Mouse (Mus musculus) midbrain, embryonic 15.5 days (tissue): ENCODE measurements at regions not wholly inside any gene's neighbourhood (a gene's known extent, or its start where the extent isn't known, plus 50 kb on each side); places are given as distances from the start of the nearest gene placed in this dataset.
"Not testable (repeated sequence)": the region's sequence is repeated elsewhere in the genome, so short reads cannot be mapped to it uniquely, and the experiment has no call there.

Source experiments
- ATAC-seq: fragments of 200-750 bp; cut with Nextera tagmentation; replicated peaks from 2 replicates; pipeline ENCODE4 v1.8.0; 2017; ENCODE audit warnings: moderate TSS enrichment
- H3K27ac ChIP-seq: fragments of 300-500 bp; sonication (generic); 2 replicates; pipeline ENCODE4 v1.5.1; 2015; ENCODE audit warnings: mild to moderate bottlenecking, inconsistent platforms
- H3K27me3 ChIP-seq: fragments of 300-500 bp; sonication (generic); replicated peaks from 2 replicates; pipeline ENCODE4 v1.6.1; 2015; ENCODE audit warnings: inconsistent platforms
- H3K36me3 ChIP-seq: fragments of 300-500 bp; sonication (generic); replicated peaks from 2 replicates; pipeline ENCODE4 v1.6.1; 2015; ENCODE audit warnings: inconsistent platforms
- H3K4me1 ChIP-seq: fragments of 300-500 bp; sonication (generic); 2 replicates; pipeline ENCODE4 v1.6.1; 2015; ENCODE audit warnings: inconsistent platforms
- H3K4me2 ChIP-seq: fragments of 300-500 bp; sonication (generic); 2 replicates; pipeline ENCODE4 v1.6.1; 2015; ENCODE audit warnings: inconsistent platforms, mild to moderate bottlenecking, moderate library complexity
- H3K4me3 ChIP-seq: fragments of 300-500 bp; sonication (generic); 2 replicates; pipeline ENCODE4 v1.5.1; 2015; ENCODE audit warnings: mild to moderate bottlenecking, inconsistent platforms
- H3K9ac ChIP-seq: fragments of 300-500 bp; sonication (generic); 2 replicates; pipeline ENCODE4 v1.6.1; 2015; ENCODE audit warnings: mild to moderate bottlenecking, inconsistent platforms
- H3K9me3 ChIP-seq: fragments of 300-500 bp; sonication (generic); 2 replicates; pipeline ENCODE4 v1.6.1; 2016; ENCODE audit warnings: inconsistent platforms
- WGBS: fragments of 180-500 bp; shearing (Covaris S2); methylation state at CpG from one replicate; pipeline ENCODE4 v1.1.7; 2015; ENCODE audit warnings: mixed read lengths; 5-methylcytosine and 5-hydroxymethylcytosine counted together

- 90% methylated on average over 5 of the region's 5 CpGs for WGBS
- Histone ChIP-seq H3K4me2 (no peak overlapping the region), H3K4me1 (no peaks in the 10 kb centered on the region), H3K4me3 (no peak overlapping the region), H3K27ac (no peak overlapping the region), H3K9me3 (no peaks in the 10 kb centered on the region), H3K27me3 (no peaks in the 10 kb centered on the region), H3K9ac (no peak overlapping the region), H3K36me3 (no peaks in the 10 kb centered on the region)
- ATAC-seq, result no peak
Measured at GRCm38 (mm10) chr15:5708454-5708853, 464.5 kb upstream of the Ptger4 start.

- H3K27ac ChIP-seq, result no peak overlapping the region
- no peak for ATAC-seq
- no peak overlapping the region for H3K9ac ChIP-seq
- H3K9me3 ChIP-seq, result no peaks in the 10 kb centered on the region
- 23% methylated on average over 1 of the region's 1 CpGs for WGBS
- no peaks in the 10 kb centered on the region for H3K4me1 ChIP-seq
- H3K4me2 ChIP-seq, result no peak overlapping the region
- H3K27me3 ChIP-seq, result no peaks in the 10 kb centered on the region
- no peaks in the 10 kb centered on the region for H3K36me3 ChIP-seq
- no peak overlapping the region for H3K4me3 ChIP-seq
Measured at GRCm38 (mm10) chr15:5740658-5741057, 496.7 kb upstream of the Ptger4 start.

GRCm38 (mm10) chr15:5743893-5744292 is 499.9 kb upstream of the Ptger4 start:
- ATAC-seq, result no peak
- no peaks in the 10 kb centered on the region for H3K4me1 ChIP-seq
- H3K4me2 ChIP-seq, result no peak overlapping the region
- H3K9me3 ChIP-seq, result no peaks in the 10 kb centered on the region
- no peak overlapping the region for H3K4me3 ChIP-seq
- no peak overlapping the region for H3K9ac ChIP-seq
- no peaks in the 10 kb centered on the region for H3K36me3 ChIP-seq
- WGBS, result 90% methylated on average over 5 of the region's 5 CpGs
- no peak overlapping the region for H3K27ac ChIP-seq
- H3K27me3 ChIP-seq, result no peaks in the 10 kb centered on the region

- H3K9ac ChIP-seq, result no peak overlapping the region
- H3K4me2 ChIP-seq, result no peak overlapping the region
- no peaks in the 10 kb centered on the region for H3K36me3 ChIP-seq
- no peak overlapping the region for H3K27ac ChIP-seq
- WGBS, result 86% methylated on average over 2 of the region's 2 CpGs
- no peak overlapping the region for H3K4me3 ChIP-seq
- H3K27me3 ChIP-seq, result no peaks in the 10 kb centered on the region
- H3K9me3 ChIP-seq, result no peaks in the 10 kb centered on the region
- no peak for ATAC-seq
- H3K4me1 ChIP-seq, result no peaks in the 10 kb centered on the region
Measured at GRCm38 (mm10) chr15:5758690-5759089, 514.7 kb upstream of the Ptger4 start.

GRCm38 (mm10) chr15:5762216-5762615 is 518.2 kb upstream of the Ptger4 start:
- H3K36me3 ChIP-seq, result no peaks in the 10 kb centered on the region

GRCm38 (mm10) chr15:5777074-5777473 is 522.5 kb upstream of the Dab2 start:
- no peak overlapping the region for H3K27ac ChIP-seq
- H3K4me3 ChIP-seq, result no peak overlapping the region
- H3K4me1 ChIP-seq, result no peaks in the 10 kb centered on the region
- no peaks in the 10 kb centered on the region for H3K9me3 ChIP-seq
- no peak for ATAC-seq
- 83% methylated on average over 4 of the region's 4 CpGs for WGBS
- no peak overlapping the region for H3K4me2 ChIP-seq
- no peaks in the 10 kb centered on the region for H3K27me3 ChIP-seq
- H3K36me3 ChIP-seq, result no peaks in the 10 kb centered on the region
- no peak overlapping the region for H3K9ac ChIP-seq

More at GRCm38 (mm10) chr15:5762216-5762615, 518.2 kb upstream of the Ptger4 start:
- no peaks in the 10 kb centered on the region for H3K27me3 ChIP-seq
- no peaks in the 10 kb centered on the region for H3K4me1 ChIP-seq
- ATAC-seq, result no peak
- 92% methylated on average over 4 of the region's 4 CpGs for WGBS
- H3K9ac ChIP-seq, result no peak overlapping the region
- H3K4me2 ChIP-seq, result no peak overlapping the region
- no peak overlapping the region for H3K4me3 ChIP-seq
- H3K9me3 ChIP-seq, result no peaks in the 10 kb centered on the region
- no peak overlapping the region for H3K27ac ChIP-seq

- Histone ChIP-seq H3K9ac (no peak overlapping the region), H3K4me1 (no peaks in the 10 kb centered on the region), H3K9me3 (no peaks in the 10 kb centered on the region), H3K4me2 (no peak overlapping the region), H3K4me3 (no peak overlapping the region), H3K36me3 (no peaks in the 10 kb centered on the region), H3K27ac (no peak overlapping the region), H3K27me3 (no peaks in the 10 kb centered on the region)
- 94% methylated on average over 3 of the region's 3 CpGs for WGBS
- no peak for ATAC-seq
Measured at GRCm38 (mm10) chr15:5799917-5800316, 499.7 kb upstream of the Dab2 start.

GRCm38 (mm10) chr15:5811154-5811732 is 488.3 kb upstream of the Dab2 start:
- Histone ChIP-seq H3K4me1 (no peaks in the 10 kb centered on the region), H3K9ac (no peak overlapping the region), H3K36me3 (no peaks in the 10 kb centered on the region), H3K4me3 (no peak overlapping the region), H3K27ac (no peak overlapping the region), H3K9me3 (no peaks in the 10 kb centered on the region), H3K27me3 (no peaks in the 10 kb centered on the region), H3K4me2 (no peak overlapping the region)
- no peak for ATAC-seq
- 86% methylated on average over 9 of the region's 9 CpGs for WGBS

- Histone ChIP-seq H3K9me3 (no peaks in the 10 kb centered on the region), H3K36me3 (no peaks in the 10 kb centered on the region), H3K27me3 (no peaks in the 10 kb centered on the region), H3K9ac (no peak overlapping the region), H3K4me3 (no peak overlapping the region), H3K4me1 (no peaks in the 10 kb centered on the region), H3K4me2 (no peak overlapping the region), H3K27ac (no peak overlapping the region)
- ATAC-seq, result no peak
- WGBS, result 82% methylated on average over 1 of the region's 1 CpGs
Measured at GRCm38 (mm10) chr15:5811958-5812357, 487.6 kb upstream of the Dab2 start.

- Histone ChIP-seq H3K36me3 (no peaks in the 10 kb centered on the region), H3K4me1 (no peaks in the 10 kb centered on the region), H3K27me3 (no peaks in the 10 kb centered on the region), H3K9ac (no peak overlapping the region), H3K9me3 (no peaks in the 10 kb centered on the region), H3K27ac (no peak overlapping the region), H3K4me2 (no peak overlapping the region), H3K4me3 (no peak overlapping the region)
- WGBS, result 66% methylated on average over 7 of the region's 7 CpGs
- no peak for ATAC-seq
Measured at GRCm38 (mm10) chr15:5817901-5818576, 481.5 kb upstream of the Dab2 start.

GRCm38 (mm10) chr15:5839963-5840362 is 459.6 kb upstream of the Dab2 start:
- no peak overlapping the region for H3K4me3 ChIP-seq
- 91% methylated on average over 4 of the region's 4 CpGs for WGBS
- no peaks in the 10 kb centered on the region for H3K27me3 ChIP-seq
- H3K4me2 ChIP-seq, result no peak overlapping the region
- no peaks in the 10 kb centered on the region for H3K9me3 ChIP-seq
- H3K36me3 ChIP-seq, result no peaks in the 10 kb centered on the region
- no peak overlapping the region for H3K27ac ChIP-seq
- H3K9ac ChIP-seq, result no peak overlapping the region
- no peak for ATAC-seq
- H3K4me1 ChIP-seq, result no peaks in the 10 kb centered on the region

- not testable (repeated sequence) for H3K9me3 ChIP-seq, ATAC-seq, H3K27me3 ChIP-seq, H3K27ac ChIP-seq, H3K4me3 ChIP-seq, H3K4me2 ChIP-seq, H3K36me3 ChIP-seq, H3K9ac ChIP-seq, H3K4me1 ChIP-seq
- WGBS, result 93% methylated on average over 15 of the region's 15 CpGs
Measured at GRCm38 (mm10) chr15:5841369-5842149, 458.0 kb upstream of the Dab2 start.

GRCm38 (mm10) chr15:5846571-5846970 is 453.0 kb upstream of the Dab2 start:
- Histone ChIP-seq H3K27ac (no peak overlapping the region), H3K9me3 (no peaks in the 10 kb centered on the region), H3K27me3 (no peaks in the 10 kb centered on the region), H3K4me1 (no peaks in the 10 kb centered on the region), H3K4me3 (no peak overlapping the region), H3K9ac (no peak overlapping the region), H3K4me2 (no peak overlapping the region), H3K36me3 (no peaks in the 10 kb centered on the region)
- WGBS, result 91% methylated on average over 5 of the region's 5 CpGs
- no peak for ATAC-seq
